Mouse (Mus musculus) midbrain, embryonic 12.5 days (tissue): ENCODE data around the gene Tes3-ps. TPM values are rescaled to one million over a fixed set of nuclear protein-coding genes. Genes with fewer than 3 reads are reported as not detected.

Experiments used
- ATAC-seq: fragments of 200-750 bp; cut with Nextera tagmentation; 2 replicates; pipeline ENCODE4 v1.8.0; 2017; ENCODE audit warnings: low read depth, moderate TSS enrichment, moderate library complexity; ENCODE audit not compliant: low FRiP score
- H3K27ac ChIP-seq: fragments of 300-500 bp; sonication (generic); replicated peaks from 2 replicates; pipeline ENCODE4 v1.5.1; 2016; ENCODE audit warnings: mild to moderate bottlenecking
- H3K27me3 ChIP-seq: fragments of 300-500 bp; sonication (generic); 2 replicates; pipeline ENCODE4 v1.6.1; 2016; ENCODE audit warnings: mild to moderate bottlenecking
- H3K36me3 ChIP-seq: fragments of 300-500 bp; sonication (generic); 2 replicates; pipeline ENCODE4 v1.6.1; 2016
- H3K4me1 ChIP-seq: fragments of 300-500 bp; sonication (generic); 2 replicates; pipeline ENCODE4 v1.6.1; 2016
- H3K4me2 ChIP-seq: fragments of 300-500 bp; sonication (generic); replicated peaks from 2 replicates; pipeline ENCODE4 v1.6.1; 2016; ENCODE audit warnings: mild to moderate bottlenecking, moderate library complexity
- H3K4me3 ChIP-seq: fragments of 300-500 bp; sonication (generic); 2 replicates; pipeline ENCODE4 v1.5.1; 2016; ENCODE audit warnings: mild to moderate bottlenecking
- H3K9ac ChIP-seq: fragments of 300-500 bp; sonication (generic); replicated peaks from 2 replicates; pipeline ENCODE4 v1.6.1; 2016; ENCODE audit warnings: mild to moderate bottlenecking, moderate library complexity
- H3K9me3 ChIP-seq: fragments of 300-500 bp; sonication (generic); 2 replicates; pipeline ENCODE4 v1.6.1; 2016; ENCODE audit warnings: mild to moderate bottlenecking
- WGBS: fragments of 180-500 bp; shearing (Covaris S2); methylation state at CpG from one replicate; pipeline ENCODE4 v1.1.7; 2016; 5-methylcytosine and 5-hydroxymethylcytosine counted together
- polyA plus RNA-seq: library from polyadenylated mRNA; unstranded; fragments of >200 nt; fragmentation: Nextera tagmentation; extraction: Ambion mirVana; gene quantifications from 2 replicates; pipeline ENCODE4 v1.2.1, GENCODE M21; 2016

Gene Tes3-ps
- 0.72 and 1.2 TPM in 2 replicates for polyA plus RNA-seq

- Histone ChIP-seq H3K27me3 (no peaks in the 10 kb centered on the region), H3K36me3 (no peaks in the 10 kb centered on the region), H3K9ac (no peak within 1 kb of the TSS), H3K4me3 (no peak within 1 kb of the TSS), H3K27ac (no peak within 1 kb of the TSS), H3K9me3 (no peaks in the 10 kb centered on the region), H3K4me2 (no peak within 1 kb of the TSS), H3K4me1 (no peaks in the 10 kb centered on the region)
- no peak for ATAC-seq
- WGBS = 83% methylated on average over 6 of the region's 6 CpGs
Observed at GRCm38 (mm10) chr13:49492376-49493368, at the start of gene Tes3-ps. TSS of gene Tes3-ps (plus strand) at chr13:49493318.

DNA sequence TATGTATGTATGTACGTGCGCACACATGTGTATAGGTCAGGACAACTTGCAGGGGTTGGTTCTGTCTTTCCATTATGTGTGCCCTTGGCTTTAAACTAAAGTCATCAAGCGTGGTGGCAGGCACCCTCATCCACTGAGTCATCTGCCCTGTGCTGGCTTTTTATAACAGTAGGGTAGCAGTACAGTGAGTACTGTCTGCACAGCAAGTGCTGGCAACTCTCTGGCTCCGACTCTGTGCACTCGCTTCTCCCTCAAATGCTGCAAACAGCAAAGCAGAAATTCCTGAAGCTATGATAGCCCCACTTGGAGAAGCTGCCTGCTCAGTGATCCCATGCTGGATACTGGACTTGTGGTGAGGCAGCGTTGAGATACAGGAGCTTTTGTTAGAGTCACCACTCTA is 48.7 kb upstream of the Tes3-ps start:
- Histone ChIP-seq H3K27me3 (no peaks in the 10 kb centered on the region), H3K4me1 (no peaks in the 10 kb centered on the region), H3K4me3 (no peak overlapping the region), H3K9me3 (no peaks in the 10 kb centered on the region), H3K36me3 (peaks cover 48% of the 10 kb centered on the region), H3K9ac (no peak overlapping the region), H3K4me2 (no peak overlapping the region), H3K27ac (no peak overlapping the region)
- 95% methylated on average over 6 of the region's 6 CpGs for WGBS
- ATAC-seq = no peak

- ATAC-seq = peak; percentile 71
- Histone ChIP-seq H3K9me3 (no peaks in the 10 kb centered on the region), H3K4me3 (no peak overlapping the region), H3K36me3 (peaks cover 50% of the 10 kb centered on the region), H3K4me1 (no peaks in the 10 kb centered on the region), H3K27me3 (no peaks in the 10 kb centered on the region), H3K27ac (no peak overlapping the region), H3K4me2 (no peak overlapping the region), H3K9ac (no peak overlapping the region; the same call in 1 of the 2 replicates)
- WGBS = 48% methylated on average over 5 of the region's 5 CpGs
Observed at GRCm38 (mm10) chr13:49449318-49449749, 43.8 kb upstream of the Tes3-ps start.

- Histone ChIP-seq H3K27me3 (no peaks in the 10 kb centered on the region), H3K9ac (no peak overlapping the region), H3K9me3 (no peaks in the 10 kb centered on the region), H3K27ac (no peak overlapping the region), H3K4me2 (no peak overlapping the region), H3K4me1 (no peaks in the 10 kb centered on the region), H3K4me3 (no peak overlapping the region), H3K36me3 (peaks cover 56% of the 10 kb centered on the region)
- ATAC-seq = no peak
- 92% methylated on average over 4 of the region's 4 CpGs for WGBS
Observed at GRCm38 (mm10) chr13:49460276-49460675, 32.8 kb upstream of the Tes3-ps start.

GRCm38 (mm10) chr13:49460692-49461414 is 32.3 kb upstream of the Tes3-ps start:
- no peaks in the 10 kb centered on the region for H3K4me1 ChIP-seq
- no peaks in the 10 kb centered on the region for H3K9me3 ChIP-seq
- no peaks in the 10 kb centered on the region for H3K27me3 ChIP-seq
- no peak overlapping the region for H3K9ac ChIP-seq
- no peak overlapping the region for H3K4me2 ChIP-seq
- peaks cover 59% of the 10 kb centered on the region for H3K36me3 ChIP-seq
- H3K4me3 ChIP-seq = no peak overlapping the region
- ATAC-seq = no peak
- H3K27ac ChIP-seq = no peak overlapping the region
- WGBS = 90% methylated on average over 5 of the region's 5 CpGs

DNA sequence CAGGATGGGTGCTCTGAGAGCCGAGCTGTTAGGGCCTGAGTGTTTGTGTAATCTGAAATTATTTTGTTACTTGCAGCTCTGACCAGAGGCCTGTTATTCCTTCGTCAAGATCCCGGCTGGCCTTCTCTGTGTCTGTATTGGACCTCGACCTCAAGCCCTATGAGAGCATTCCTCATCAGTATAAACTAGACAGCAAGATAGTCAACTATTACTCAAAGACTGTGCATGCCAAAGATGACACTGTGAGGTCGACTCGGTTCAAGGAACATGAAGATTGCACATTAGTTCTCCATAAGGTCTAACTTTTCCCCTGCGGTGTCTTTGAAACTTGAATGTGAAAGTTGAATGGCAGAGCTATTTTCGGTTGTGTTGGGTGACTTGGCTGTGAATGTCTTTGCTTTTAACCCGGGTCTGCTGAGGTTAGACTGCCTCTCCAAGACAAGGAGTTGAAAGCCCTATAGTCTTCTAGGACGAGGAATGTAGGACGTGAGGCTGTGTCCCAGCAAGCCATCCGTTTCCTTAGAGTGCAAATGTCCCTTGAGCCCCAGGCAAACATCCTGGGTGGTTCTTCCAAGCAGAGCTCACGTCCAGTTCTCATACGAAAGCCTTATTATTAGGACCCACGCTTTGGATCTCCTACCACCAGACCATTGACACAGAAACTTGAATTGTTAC is 31.5 kb upstream of the Tes3-ps start:
- H3K9me3 ChIP-seq = no peaks in the 10 kb centered on the region
- no peak overlapping the region for H3K9ac ChIP-seq
- peaks cover 59% of the 10 kb centered on the region for H3K36me3 ChIP-seq
- no peak overlapping the region for H3K4me2 ChIP-seq
- no peak for ATAC-seq
- H3K27me3 ChIP-seq = no peaks in the 10 kb centered on the region
- WGBS = 81% methylated on average over 15 of the region's 15 CpGs
- H3K4me3 ChIP-seq = no peak overlapping the region
- no peak overlapping the region for H3K27ac ChIP-seq
- no peaks in the 10 kb centered on the region for H3K4me1 ChIP-seq

GRCm38 (mm10) chr13:49462921-49463320 is 30.2 kb upstream of the Tes3-ps start:
- WGBS = 91% methylated on average over 2 of the region's 2 CpGs
- ATAC-seq = no peak
- H3K9me3 ChIP-seq = no peaks in the 10 kb centered on the region

DNA sequence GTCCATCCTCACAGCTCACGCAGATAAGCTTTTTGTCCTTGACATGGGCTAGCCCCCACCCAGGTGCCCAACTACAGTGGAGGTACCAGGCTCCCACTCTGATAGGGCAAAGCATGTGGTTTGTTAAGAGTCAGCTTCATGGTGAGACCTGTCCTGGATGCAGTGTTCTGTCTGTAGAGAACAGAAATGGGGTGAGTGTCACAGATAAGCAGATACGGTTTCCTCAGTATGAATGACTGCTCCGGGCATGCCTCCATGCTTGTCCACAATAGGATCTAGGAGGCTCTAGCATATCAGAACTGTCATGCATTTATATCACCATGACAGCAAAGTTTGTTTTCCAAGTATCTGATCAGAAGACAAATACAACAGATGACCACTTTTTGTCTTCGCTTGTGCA is 27.2 kb upstream of the Tes3-ps start:
- H3K4me1 ChIP-seq = no peaks in the 10 kb centered on the region
- no peak overlapping the region for H3K9ac ChIP-seq
- H3K27me3 ChIP-seq = no peaks in the 10 kb centered on the region
- no peak for ATAC-seq
- 90% methylated on average over 4 of the region's 4 CpGs for WGBS
- H3K36me3 ChIP-seq = peaks cover 37% of the 10 kb centered on the region
- no peak overlapping the region for H3K4me3 ChIP-seq
- no peaks in the 10 kb centered on the region for H3K9me3 ChIP-seq
- H3K27ac ChIP-seq = no peak overlapping the region
- no peak overlapping the region for H3K4me2 ChIP-seq

More at GRCm38 (mm10) chr13:49462921-49463320, 30.2 kb upstream of the Tes3-ps start:
- Histone ChIP-seq H3K27me3 (no peaks in the 10 kb centered on the region), H3K4me1 (no peaks in the 10 kb centered on the region), H3K4me2 (no peak overlapping the region), H3K36me3 (peaks cover 55% of the 10 kb centered on the region), H3K27ac (no peak overlapping the region), H3K4me3 (no peak overlapping the region), H3K9ac (no peak overlapping the region)

GRCm38 (mm10) chr13:49466393-49467075 is 26.6 kb upstream of the Tes3-ps start:
- Histone ChIP-seq H3K27me3 (no peaks in the 10 kb centered on the region), H3K36me3 (peaks cover 33% of the 10 kb centered on the region), H3K4me2 (no peak overlapping the region), H3K4me3 (no peak overlapping the region), H3K27ac (no peak overlapping the region), H3K9ac (no peak overlapping the region), H3K9me3 (no peaks in the 10 kb centered on the region), H3K4me1 (no peaks in the 10 kb centered on the region)
- 85% methylated on average over 11 of the region's 11 CpGs for WGBS
- ATAC-seq = no peak

DNA sequence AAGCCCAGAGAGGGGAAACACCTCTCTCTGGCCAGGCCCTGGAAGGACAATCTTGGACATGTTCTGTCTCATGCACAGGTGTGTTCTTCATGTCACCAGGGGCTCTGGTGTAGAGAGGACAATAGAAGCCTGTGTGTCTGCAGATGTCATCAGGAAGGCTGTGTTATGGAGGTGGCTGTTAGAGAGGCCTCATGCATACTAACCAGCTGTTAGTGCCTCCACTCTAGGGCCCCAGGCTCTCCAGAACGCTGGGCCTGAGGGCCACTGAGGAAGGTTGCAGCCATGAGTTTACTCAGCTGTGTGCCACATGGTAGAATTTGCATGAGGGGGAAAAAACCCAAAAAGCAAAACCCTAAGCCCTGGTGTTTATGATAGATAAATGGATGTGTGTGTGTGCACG is 25.5 kb upstream of the Tes3-ps start:
- Histone ChIP-seq H3K9me3 (no peaks in the 10 kb centered on the region), H3K27me3 (no peaks in the 10 kb centered on the region), H3K4me3 (no peak overlapping the region), H3K4me2 (no peak overlapping the region), H3K27ac (no peak overlapping the region), H3K4me1 (no peaks in the 10 kb centered on the region), H3K36me3 (peaks cover 23% of the 10 kb centered on the region; the same call in 1 of the 2 replicates), H3K9ac (no peak overlapping the region)
- 82% methylated on average over 2 of the region's 2 CpGs for WGBS
- ATAC-seq = no peak

DNA sequence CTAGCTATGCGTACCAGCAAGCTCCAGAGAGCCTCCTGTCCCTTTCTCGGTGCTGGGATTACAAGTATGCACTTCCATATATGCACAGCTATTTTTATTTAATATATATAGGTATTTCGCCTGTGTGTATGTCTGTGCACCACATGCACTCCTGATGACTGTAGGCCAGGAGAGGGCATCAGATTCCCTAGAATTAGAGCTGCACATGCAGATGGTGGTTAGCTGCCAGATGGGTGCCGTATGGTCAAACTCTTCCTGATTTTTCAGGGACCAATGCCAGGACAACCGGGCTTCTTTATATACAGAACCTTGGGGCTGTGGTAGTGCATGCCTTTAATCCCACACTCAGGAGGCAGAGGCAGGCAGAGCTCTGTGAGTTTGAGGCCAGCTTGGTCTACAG is 24.1 kb upstream of the Tes3-ps start:
- Histone ChIP-seq H3K4me2 (no peak overlapping the region), H3K4me1 (no peaks in the 10 kb centered on the region), H3K4me3 (no peak overlapping the region), H3K9ac (no peak overlapping the region), H3K9me3 (no peaks in the 10 kb centered on the region), H3K36me3 (0 out of 2 replicates have a peak, but pooled peaks cover 15% of the 10 kb centered on the region), H3K27ac (no peak overlapping the region), H3K27me3 (no peaks in the 10 kb centered on the region)
- no peak for ATAC-seq
- 92% methylated on average over 5 of the region's 5 CpGs for WGBS
